Mouse (Mus musculus) adrenal gland, postnatal 10 days (tissue): ENCODE results near the gene Ptges2. TPM values are rescaled to one million over a fixed set of nuclear protein-coding genes. Genes with fewer than 3 reads are reported as not detected.

ENCODE experiments used
- DNase-seq: peaks from one replicate; pipeline ENCODE4 v3.0.0; 2021; ENCODE audit warnings: mixed read lengths
- total RNA-seq, 2 experiments: library from RNA; stranded (reverse); gene quantifications; 2 replicates each; pipeline ENCODE4 v1.2.3; 2021

Gene Ptges2
- total RNA-seq, 2 experiments from 2014 or later: 91.7 to 98.5 TPM

DNA sequence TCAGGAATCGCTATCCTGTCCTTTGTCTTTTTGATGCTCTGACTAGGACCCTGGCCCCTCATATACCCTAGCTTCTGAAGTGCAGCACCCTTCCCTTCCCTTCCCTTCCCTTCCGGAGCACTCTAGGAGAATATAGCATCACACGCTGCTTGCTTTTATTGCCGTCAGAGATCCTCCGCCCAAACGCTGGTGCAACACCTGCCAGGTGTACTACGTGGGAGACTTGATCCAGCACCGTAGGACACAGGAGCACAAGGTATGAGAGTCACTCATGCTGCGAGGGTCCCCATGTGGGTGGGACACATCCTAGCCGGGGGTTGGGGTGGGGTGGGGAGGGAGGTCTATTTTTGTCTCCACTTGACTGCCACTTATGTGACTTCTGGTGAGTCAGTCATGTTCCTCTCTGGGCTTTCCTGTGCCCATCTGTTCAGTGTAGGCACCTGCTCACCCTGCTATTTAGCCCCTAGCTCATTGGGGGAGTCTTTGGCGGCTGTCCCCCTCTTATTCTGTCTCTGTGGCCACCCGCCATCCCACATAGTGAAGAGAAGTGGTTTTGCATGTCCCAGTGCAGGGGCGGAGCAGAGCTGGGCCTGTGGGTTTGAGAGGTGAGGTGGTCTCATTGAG lies 20.3 kb upstream of the Ptges2 start:
- DNase-seq: no peak

DNA sequence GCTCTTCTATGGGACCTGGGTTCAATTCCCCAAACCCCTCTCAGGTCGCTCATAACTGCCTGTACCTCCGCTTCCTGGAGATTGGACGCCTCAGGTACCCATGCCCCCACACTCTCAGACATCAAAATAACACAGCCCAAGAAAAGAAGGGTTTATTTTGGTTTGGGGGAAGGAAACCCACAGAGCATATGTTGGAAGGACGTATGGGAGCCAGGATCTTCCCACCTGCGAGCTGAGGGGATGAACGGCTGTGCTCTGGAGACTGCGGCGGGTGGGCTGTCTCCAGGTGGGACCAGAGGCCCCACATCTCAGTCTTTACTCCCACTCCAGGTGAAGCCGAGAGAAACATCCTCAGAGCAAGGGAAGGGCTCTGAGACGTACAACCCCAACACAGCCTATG lies 18.7 kb upstream of the Ptges2 start:
- DNase-seq: no peak

DNA sequence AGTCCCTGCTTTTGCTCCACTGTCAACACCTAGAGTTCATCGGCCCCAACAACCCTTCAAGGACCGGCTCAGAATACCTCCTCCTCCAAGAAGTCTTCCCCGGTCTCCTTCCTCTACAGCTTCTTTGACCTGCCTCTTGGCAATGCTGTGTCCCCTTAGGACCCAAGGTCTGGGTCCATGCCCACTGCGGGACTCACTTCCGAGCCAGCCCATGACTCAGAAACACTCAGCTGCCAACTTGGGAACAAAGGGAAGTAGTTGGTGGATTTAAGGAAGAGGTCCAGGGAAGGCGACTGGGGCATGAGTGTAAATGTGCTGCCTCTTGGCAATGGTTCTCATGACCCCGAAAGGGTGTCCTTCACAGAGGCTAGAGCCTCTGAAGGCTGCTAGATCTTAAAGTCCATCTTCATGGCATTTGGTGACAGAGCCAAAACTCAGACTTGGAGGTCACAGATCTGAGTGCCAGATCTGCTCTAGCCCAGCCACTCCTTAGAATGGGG lies 15.6 kb upstream of the Ptges2 start:
- DNase-seq: peak; percentile 86

DNA sequence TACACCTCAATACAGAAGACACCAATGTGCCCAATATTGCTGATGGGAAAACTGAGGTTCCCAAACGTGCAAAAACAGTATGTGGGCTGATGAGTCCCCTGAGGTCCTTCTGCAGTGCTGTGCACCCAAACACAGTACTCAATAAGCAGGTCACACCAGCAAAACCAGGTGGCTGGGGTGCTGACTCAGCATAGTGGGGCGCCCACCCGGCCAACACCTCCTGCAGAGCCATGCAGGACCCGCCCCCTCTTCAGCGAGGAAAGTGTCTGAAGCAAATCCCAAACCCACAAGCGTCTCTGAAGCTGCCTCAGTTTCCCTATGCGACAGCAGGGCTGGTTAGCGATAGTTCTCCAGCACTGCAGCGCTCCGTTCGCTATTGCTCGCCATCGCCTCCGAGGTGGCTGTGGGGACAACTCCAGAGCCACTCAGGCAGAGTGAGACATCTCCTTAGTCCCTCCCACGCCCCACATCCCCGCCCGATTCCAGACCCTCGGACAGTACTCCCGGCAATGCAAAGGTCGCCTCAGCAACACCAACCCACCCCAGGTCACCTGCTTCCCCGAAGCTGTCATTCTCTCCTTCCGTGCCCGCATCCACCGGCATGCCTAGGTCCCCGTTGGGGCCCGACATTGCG lies 14.4 kb upstream of the Ptges2 start:
- no peak for DNase-seq

DNA sequence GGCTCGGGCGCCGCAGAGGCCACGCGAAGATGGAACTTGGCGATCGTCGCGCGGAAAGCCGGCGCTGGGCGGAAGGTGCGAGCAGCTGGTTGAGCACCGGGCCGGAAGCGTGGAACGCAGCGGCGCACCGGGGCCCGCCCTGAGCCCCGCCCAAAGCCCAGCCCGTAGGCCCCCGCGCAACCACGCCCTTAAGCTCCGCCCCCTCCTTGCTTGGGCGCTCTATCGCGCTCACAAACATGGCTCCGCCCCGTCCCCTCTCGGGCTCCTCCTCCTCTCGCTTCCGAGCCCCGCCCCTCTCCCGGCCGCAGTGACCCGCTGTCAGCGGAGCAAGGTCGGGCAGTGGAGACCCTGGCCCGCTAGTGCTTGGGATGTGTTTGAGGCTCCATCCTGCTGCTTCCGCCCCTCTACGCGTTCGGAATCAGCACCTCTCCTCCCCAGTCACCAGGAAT lies 13.9 kb upstream of the Ptges2 start, which contains the start of gene 1110008P14Rik:
Gene 1110008P14Rik (minus strand): TSS at position 164 of the 449 bp plus-strand sequence.
- peak; percentile 97 for DNase-seq

DNA sequence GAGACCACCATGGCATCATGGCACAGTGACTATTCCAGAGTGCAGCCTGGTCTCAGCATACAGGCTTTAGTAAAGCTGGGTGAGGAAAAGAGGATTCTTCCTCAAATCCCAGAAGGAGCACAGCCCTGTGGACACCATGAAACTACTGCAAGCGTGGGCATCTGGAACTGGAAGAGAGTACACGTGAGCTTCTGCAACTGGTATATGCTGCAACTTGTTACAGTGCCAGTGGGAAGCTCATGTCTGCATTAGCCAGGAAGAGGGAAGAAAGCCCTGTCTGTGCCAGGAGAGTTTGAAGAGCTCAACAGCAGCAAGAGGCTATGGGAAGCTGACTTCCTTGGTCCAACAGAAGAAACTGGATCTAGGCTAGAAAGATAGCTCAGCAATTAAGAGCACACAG lies 13.0 kb upstream of the Ptges2 start:
- no peak for DNase-seq

DNA sequence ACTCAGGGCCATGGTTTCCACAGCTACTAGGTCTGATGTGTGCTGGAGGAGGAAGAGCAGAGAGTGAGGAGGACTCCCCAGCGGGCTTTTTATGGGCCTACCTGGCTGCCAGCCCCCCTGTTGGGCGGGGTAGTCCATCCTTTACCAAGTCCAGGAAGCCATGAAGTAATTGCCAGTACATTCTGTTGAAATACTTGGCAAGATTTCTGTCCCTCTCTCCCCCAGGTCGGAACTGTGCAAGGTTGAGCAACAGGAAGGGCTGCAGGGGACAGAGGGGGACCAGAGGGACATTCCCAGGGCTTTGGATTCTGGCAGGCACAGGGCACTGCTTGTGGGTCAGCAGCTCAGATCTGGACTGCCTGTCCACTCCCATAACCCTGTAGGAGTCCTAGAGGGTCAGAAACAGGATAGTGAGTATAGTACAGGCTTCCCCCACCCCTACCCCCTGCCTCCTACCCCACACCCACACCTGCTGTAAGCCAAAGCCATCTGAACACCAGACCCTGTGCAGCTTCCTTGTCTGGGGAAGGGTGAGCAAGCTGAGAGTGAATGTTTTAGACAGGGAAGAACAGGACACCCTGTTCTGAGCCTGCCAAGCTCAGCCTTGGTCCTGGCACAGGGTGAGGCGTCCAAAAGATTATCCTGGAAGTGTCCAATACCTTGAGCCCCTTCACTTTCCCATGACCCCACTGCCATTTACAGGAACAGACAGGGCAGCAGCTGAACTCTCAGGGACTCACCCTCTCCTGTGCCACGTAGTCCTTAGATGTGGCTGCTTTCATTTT lies 7.8 kb upstream of the Ptges2 start, which contains the start of gene Lcn2:
Gene Lcn2 (minus strand): TSS at position 547 of the 785 bp plus-strand sequence.
- DNase-seq: peak; percentile 57

DNA sequence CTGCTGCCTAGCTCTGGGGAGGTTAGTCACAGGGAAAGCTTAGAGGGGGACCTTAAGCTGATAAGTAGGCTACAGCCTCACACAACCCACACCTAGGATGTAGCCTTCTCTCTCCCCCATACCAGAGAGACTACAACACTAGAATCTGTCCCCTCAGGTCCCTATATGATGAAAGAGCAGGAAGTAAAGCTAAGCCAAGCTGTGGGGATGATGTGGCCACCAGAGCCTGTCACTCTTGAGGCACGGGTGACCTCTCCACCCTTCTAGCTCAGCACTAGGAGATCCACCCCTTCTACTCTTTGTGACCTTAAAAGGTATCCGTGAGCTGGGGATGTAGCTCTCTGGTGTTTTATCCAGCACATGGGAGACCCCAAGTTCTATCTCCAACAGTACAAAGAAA lies 6.5 kb upstream of the Ptges2 start:
- no peak for DNase-seq

DNA sequence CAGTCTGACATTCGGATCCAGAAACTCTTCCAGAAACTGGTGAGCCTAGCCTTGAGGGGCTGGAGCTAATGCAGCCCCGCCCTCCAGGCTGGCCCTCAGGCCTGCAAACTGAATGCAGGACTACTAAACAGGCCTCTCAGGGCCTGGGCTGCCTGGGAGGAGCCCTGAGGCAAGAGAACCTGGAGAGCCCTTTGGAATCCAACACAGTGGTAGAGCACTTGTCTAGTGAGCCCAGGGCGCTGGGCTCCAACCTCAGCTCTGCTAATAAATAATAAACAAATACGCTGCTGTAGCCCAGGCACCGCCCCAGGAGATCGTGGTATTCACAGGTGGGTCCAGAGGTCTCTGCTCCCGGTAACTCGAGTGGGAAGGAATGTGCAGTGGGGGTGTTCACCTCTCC lies 4.8 kb upstream of the Ptges2 start:
- DNase-seq: no peak

DNA sequence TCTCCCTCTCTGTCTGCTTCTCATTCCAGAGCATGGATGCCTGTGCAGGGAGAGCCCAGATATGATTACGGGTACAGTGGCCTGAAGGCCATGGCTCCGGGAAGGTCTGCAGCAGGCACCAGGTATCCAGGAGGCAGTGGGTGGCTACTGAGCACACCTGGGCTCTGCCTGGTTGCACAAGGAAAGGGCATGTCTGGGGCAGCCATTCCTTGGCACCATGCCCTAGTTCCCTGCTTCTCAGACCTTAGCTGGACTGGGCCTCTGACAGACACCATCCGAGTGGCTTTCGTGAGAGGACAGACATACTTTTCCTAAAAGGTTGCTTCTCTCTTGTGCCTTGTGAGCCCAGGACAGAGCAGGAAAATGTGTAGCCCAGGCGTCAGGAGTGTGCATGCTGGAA lies 3.6 kb upstream of the Ptges2 start:
- peak; percentile 46 for DNase-seq

DNA sequence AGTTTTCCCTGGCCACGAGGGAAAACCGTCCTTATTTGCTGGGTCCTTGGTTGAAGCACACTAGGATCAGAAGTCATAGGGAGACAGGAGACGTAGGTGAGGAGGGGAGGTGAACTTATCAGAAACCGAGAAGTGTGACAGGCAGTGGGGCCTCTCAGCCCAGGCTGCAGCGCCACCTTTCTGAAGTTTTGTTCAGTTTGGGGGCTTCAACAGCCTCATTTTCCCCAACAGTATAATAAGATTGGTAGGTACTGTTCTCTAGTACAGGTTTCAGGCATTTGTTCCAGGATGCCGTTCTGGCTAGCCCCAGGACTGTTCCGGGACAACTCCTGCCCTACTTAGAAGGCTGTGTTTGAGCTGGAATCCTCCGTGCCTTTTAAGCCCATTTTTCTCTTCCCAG lies 723 bp upstream of the Ptges2 start:
- DNase-seq: peak; percentile 67

DNA sequence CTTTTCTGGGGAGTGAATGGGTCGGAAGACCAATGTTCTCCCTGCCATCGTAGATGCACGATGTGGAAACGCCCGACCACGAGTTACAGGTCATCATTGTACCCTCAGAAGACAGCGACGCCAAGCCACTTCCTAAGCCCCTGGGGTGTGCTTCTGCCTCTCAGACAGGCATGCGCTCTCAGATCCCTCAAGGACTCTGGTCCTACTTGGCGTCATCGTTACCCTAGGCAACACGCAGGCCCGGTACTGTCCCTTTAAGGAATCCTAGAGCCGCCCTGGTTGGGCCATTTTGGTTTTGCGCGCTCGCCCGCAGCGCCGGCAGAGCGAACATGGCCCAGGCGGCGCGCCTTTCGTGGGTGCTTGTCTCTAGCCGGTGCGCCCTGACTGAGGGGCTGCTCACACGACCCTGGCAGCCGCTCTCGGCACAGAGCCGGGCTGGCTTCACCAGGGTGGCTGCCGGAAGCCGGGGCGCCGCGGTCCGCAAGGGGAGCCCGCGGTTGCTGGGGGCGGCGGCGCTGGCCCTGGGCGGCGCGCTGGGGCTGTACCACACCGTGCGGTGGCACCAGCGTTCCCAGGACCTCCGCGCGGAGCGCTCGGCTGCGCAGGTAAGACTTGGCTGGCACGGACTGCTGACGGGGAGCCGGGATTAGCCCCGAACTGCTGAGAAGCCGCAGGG lies 388 bp downstream of the Ptges2 start:
- peak; percentile 93 for DNase-seq

DNA sequence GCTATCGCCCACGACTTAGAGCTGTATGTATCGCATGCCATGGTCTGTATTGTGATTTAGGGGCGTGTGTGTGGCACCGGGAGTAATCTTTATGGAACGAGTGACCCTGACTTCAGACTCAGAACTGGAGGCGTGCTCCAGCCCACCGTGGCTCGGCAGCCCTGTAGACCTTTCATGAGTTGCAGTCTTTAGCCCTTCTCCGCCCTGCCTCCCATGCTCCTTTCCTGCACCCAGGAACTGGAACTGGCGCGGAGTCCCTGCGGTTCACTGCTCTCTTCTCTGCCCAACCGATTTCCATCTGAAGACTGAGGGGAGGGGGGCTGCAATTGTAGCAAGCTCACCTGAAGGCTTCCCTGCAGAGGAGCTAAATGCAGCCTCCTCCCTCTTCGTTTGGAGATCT lies 999 bp downstream of the Ptges2 start:
- DNase-seq: no peak

DNA sequence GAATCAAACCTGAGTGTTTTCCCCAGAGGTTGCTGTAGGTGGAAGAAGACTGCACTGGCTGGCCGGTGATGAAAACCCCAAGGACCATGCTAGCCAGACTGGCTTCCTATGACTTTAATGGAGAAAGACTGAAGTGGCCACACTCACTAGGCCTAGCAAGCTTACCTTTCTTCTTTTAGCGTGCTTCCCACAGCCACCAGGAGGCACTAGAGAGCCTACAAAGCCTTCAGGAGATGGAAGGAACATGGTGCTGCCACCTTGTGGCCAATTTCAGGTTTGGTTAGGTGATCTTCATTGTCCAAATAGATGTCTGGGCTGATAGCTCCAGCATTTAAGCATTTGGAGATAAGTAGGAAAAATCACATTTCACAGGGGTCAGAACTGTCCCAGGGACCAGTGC lies 9.0 kb downstream of the Ptges2 start:
- DNase-seq: peak; percentile 97

DNA sequence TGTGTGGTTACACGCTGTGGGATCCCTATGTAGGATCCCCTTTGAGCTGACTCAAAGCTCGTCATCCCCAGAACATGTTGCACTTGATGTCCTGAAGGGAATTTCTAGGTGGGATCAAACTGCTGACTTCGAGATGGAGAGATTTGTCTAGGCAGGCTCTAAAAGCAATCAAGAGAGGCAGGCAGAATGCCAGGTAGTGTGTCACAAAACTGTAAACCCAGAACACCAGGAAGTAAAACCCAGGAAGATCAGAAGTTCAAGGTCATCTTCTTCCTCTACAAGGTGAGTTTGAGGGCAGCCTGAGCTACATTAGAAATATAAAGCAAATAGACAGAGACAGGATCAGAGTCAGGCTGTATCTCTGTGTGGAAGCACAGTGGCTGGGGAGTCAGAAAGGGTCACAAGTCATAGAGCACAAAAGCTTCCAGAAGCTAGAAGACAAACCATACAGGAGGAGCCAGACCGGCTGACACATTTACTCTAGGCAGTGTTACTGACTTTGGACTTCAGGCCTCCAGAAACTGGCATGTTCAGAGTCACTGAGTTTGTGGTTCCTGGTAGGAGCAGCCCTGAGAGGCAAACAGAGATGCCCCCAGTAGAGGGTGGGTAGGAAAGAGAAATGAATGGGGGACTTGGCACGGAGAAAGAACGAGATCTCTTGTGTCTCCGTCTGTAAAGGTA lies 11.6 kb downstream of the Ptges2 start:
- DNase-seq: no peak

DNA sequence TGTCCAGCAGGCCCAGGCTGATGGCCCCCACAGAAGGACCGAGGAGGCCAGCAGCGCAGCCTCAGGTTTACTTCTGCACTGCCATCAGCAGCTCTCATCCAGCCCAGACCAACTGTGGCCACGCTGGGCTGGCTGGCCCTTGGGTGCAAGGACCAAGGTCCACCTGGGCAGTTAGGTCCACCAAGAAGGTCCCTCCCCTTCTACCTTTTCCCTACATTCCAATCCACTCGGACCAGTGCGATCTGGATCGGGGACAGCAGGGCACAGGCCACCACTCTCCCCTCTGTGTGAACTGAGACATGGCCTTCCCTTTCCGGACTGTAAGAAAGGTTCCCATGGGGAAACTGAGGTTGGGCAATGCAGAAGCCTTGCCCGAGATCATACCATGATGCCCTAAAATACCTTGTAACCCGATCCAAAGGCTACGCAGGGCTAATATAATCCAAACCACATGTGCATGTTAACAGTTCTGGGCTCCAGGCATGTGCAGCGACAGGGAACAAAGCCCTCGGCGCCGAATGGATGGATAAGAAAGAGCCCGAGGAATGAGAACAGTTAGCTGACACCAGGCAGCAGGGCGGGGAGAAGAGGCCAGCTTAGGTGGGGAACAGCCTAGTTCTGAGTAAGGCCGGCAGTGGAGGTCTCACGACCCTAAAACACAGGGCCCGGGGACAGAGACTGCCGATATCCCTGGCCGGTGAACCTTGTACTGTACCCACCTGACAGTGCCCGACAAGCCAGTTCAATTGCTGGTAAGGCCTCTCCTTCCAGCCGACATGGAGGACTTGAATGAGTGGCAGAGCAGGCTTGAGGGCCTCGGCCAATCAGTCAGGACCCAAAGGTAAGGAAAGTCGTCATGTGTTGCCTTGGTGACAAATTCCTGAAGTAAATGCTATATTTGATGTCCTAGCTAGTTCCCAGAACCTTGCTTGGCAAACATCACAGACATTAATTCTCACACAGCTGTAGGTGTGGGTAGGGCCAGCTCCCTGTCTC lies 13.0 kb downstream of the Ptges2 start:
- DNase-seq: peak; percentile 36

DNA sequence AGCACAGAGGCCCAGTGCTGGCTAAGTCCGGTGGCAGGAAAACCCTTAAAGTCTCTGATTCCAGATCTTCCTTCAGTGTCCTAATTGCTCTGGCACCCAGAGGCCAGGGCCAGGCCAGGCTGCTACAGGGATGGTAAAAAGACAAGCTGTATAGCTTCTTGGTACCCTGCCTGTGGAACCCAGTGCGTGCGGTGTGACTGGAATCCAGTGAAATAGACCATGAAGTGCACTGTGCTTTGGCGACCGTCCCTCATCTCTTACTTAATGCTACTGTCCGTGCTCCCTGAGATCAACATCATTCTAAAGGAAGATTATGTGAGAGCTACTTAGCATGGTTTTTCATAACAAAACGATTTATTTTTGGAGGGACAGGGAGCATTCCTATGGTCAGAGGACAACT lies 15.7 kb downstream of the Ptges2 start:
- no peak for DNase-seq

DNA sequence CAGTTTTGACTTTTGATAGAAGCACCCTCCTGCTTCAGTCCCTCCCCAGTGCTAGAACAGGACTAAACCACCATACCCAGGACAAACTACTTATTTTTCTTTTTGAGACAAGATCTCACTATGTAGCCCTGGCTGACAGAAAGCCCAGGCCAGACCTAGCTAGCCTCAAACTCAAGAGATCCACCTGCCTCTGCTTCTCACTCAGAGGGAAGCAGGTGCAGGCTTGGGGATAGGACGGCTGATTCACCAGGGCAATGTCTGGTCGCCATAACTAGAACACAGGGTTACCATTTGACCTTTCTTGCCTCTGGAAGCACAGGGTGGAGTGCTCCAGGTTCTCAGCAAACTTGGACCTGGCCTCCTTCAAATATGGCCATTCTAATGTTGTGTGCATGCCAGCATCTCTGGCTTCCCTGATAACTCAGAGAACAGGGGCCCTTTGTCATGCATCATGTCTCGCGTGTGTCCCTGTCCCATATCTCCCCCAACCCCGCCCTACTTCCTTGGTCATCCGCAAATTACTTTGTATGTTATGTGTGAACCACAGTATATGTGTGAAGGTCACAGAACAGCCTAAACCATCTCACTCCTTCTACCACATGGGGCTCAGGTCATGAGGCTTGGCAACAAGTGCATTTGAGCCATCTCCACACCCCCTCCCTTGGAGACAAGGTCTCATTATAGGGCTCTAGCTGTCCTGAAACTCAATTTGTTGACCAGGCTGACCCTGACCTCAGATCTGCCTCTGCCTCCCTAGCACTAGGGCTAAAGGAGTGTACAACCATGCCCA lies 17.2 kb downstream of the Ptges2 start:
- peak; percentile 10 for DNase-seq

DNA sequence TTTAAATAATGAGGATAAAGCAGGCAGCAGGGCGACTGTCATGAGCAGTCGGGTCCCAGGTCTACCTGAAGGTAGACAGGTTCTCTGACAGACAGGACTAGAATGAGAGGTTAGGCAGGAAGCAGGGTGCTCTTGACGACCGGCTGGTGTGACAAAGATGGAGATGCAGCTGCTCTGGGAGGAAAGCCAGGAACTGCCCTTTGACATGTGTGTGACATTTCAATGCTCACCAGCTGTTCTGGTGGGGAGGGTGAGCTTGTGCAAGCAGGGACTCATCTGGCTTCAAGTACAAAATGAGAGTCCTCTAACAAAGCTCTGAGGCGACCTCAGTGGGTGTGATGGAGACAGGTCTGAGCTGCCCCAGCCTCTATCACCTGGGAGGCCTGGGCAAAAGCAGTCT lies 18.2 kb downstream of the Ptges2 start:
- DNase-seq: no peak

DNA sequence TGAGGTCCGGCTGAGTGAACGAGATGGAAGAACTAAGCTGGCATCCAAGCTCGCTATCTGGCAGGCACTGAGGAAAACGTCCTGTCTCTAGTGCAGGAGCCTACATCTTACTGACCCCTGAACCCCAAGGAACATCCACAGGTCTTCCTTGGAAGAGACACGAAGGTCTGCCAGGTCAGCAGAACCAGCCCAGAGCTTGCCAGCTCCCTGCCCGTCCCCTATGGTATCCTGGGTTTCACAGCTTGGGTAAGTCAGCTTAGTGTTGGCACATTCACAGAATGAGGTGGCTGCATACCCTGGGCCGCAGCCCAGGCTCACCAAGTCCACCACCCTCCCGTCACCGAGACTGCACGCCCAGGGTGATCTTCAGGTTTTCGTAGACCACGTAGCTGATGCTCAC lies 20.1 kb downstream of the Ptges2 start:
- DNase-seq: no peak
